25 mouse cellular contexts compared by ENCODE assay signal in the genomic region with DNA sequence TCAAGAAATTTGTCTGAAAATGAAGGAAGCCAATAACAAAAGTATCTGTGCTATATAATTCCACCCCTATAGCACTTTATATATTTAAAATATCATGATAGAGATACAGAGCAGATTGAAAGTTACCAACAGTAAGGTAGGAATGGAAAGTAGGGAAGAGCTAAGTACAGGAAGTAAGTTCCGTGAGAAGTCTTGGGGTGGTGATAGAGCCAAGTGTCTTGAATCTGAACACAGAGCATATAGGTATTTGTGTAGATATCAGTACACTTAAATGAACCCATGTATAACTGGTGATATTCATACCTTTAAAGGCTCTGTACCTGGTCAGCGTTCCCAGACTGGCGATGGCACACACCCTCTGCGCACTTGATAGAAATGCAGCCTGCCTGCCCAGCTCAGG. TPM values are rescaled to one million over a fixed set of nuclear protein-coding genes. Genes with fewer than 3 reads are reported as not detected.
"Had no signal": no experiment of that assay in that cellular context is flagged by ENCODE, and none has a peak within 500 bp of the region (broad histone marks: within the 10 kb centered on the region; RNA-seq: fewer than 3 reads in every experiment).

No protein-coding gene starts in this region.

- H3K36me3 ChIP-seq: neural tube, embryonic 12.5 days; neural tube, embryonic 13.5 days; neural tube, embryonic 15.5 days; stomach, embryonic 15.5 days had no signal

- H3K9me3 ChIP-seq: neural tube, embryonic 12.5 days; neural tube, embryonic 13.5 days; neural tube, embryonic 15.5 days; stomach, embryonic 15.5 days had no signal

- H3K9ac ChIP-seq: neural tube, embryonic 12.5 days; neural tube, embryonic 13.5 days; neural tube, embryonic 15.5 days; stomach, embryonic 15.5 days had no signal

- H3K27ac ChIP-seq: neural tube, embryonic 12.5 days; neural tube, embryonic 13.5 days; neural tube, embryonic 15.5 days; stomach, embryonic 15.5 days; stomach, postnatal 0 days had no signal

- H3K4me3 ChIP-seq: neural tube, embryonic 12.5 days; neural tube, embryonic 13.5 days; neural tube, embryonic 15.5 days; stomach, embryonic 15.5 days had no signal

- DNase-seq: retina, postnatal 1 day; right cerebral cortex, adult 18-20 months; right cerebral cortex, postnatal 14 days; right cerebral cortex, postnatal 25 days; right cerebral cortex, postnatal 4 days; spleen, adult 18-20 months; thymus, adult 18-20 months; thymus, adult 2 months; thymus, postnatal 14 days; thymus, postnatal 25 days; thymus, postnatal 36 days; thymus, postnatal 4 days had no signal

- H3K4me2 ChIP-seq: neural tube, embryonic 12.5 days; neural tube, embryonic 13.5 days; neural tube, embryonic 15.5 days; stomach, embryonic 15.5 days had no signal

- H3K27me3 ChIP-seq: neural tube, embryonic 12.5 days; neural tube, embryonic 13.5 days; neural tube, embryonic 15.5 days; stomach, embryonic 15.5 days had no signal

RNA-seq across cellular contexts. Expression of gene Erv3, which starts 9.5 kb away (rescaled TPM):
- total RNA-seq: neutrophil, adult 5-6 weeks had no signal
- polyA plus RNA-seq: neural tube, embryonic 12.5 days; neural tube, embryonic 14.5 days; neural tube, embryonic 15.5 days; small intestine, adult 2 months; spleen, adult 2 months; stomach, embryonic 14.5 days; stomach, embryonic 15.5 days; stomach, embryonic 16.5 days; stomach, postnatal 0 days had no signal

RNA-seq across cellular contexts. Expression of gene Prn, which starts 59.7 kb away (rescaled TPM):
- total RNA-seq: neutrophil, adult 5-6 weeks had no signal
- polyA plus RNA-seq: neural tube, embryonic 12.5 days; neural tube, embryonic 13.5 days; neural tube, embryonic 14.5 days; neural tube, embryonic 15.5 days; small intestine, adult 2 months; spleen, adult 2 months; stomach, embryonic 14.5 days; stomach, embryonic 15.5 days; stomach, embryonic 16.5 days; thymus, adult 2 months; thymus, postnatal 0 days; urinary bladder, adult 2 months had no signal
